31 mouse cellular contexts compared by ENCODE assay signal in genomic region chr11:87121864-87122263, GRCm38 (mm10). TPM values are rescaled to one million over a fixed set of nuclear protein-coding genes. Genes with fewer than 3 reads are reported as not detected.
"Had no signal": no experiment of that assay in that cellular context is flagged by ENCODE, and none has a peak within 500 bp of the region (broad histone marks: within the 10 kb centered on the region; RNA-seq: fewer than 3 reads in every experiment).

No protein-coding gene starts in this region.

- H3K4me1 ChIP-seq: limb, embryonic 13.5 days; lung, embryonic 15.5 days had no signal

- H3K9ac ChIP-seq: limb, embryonic 12.5 days; limb, embryonic 13.5 days; limb, embryonic 15.5 days; liver, embryonic 12.5 days; liver, embryonic 13.5 days; liver, embryonic 14.5 days; liver, embryonic 15.5 days; liver, postnatal 0 days; lung, embryonic 14.5 days; lung, embryonic 15.5 days; midbrain, embryonic 12.5 days; midbrain, embryonic 13.5 days; midbrain, embryonic 15.5 days had no signal

- ATAC-seq: liver, embryonic 12.5 days; liver, postnatal 0 days; midbrain, embryonic 13.5 days; midbrain, embryonic 15.5 days; midbrain, embryonic 16.5 days had no signal

- H3K9me3 ChIP-seq: limb, embryonic 10.5 days; limb, embryonic 12.5 days; limb, embryonic 13.5 days; limb, embryonic 15.5 days; liver, embryonic 12.5 days; liver, embryonic 13.5 days; liver, embryonic 15.5 days; lung, embryonic 15.5 days; megakaryocyte, embryonic 14.5 days; midbrain, embryonic 10.5 days; midbrain, embryonic 12.5 days; midbrain, embryonic 13.5 days; midbrain, embryonic 15.5 days had no signal

- H3K4me2 ChIP-seq: limb, embryonic 12.5 days; limb, embryonic 13.5 days; limb, embryonic 15.5 days; liver, embryonic 11.5 days; liver, embryonic 12.5 days; liver, embryonic 13.5 days; liver, embryonic 15.5 days; lung, embryonic 14.5 days; lung, embryonic 15.5 days; midbrain, embryonic 11.5 days; midbrain, embryonic 12.5 days; midbrain, embryonic 13.5 days; midbrain, embryonic 15.5 days had no signal

- H3K27ac ChIP-seq: left cerebral cortex, adult 2 months; limb, embryonic 10.5 days; limb, embryonic 12.5 days; limb, embryonic 13.5 days; limb, embryonic 15.5 days; liver, embryonic 12.5 days; liver, embryonic 13.5 days; liver, embryonic 14.5 days; liver, embryonic 15.5 days; lung, embryonic 15.5 days; macrophage; midbrain, embryonic 10.5 days; midbrain, embryonic 13.5 days; midbrain, embryonic 15.5 days had no signal

- DNase-seq: left cerebral cortex, postnatal 4 days; liver; liver, embryonic 13.5 days; liver, postnatal 0 days; lung, adult 2 months; lung, embryonic 14.5 days; lung, postnatal 10 days; lung, postnatal 14 days; lung, postnatal 36 days; lung, postnatal 4 days; midbrain, embryonic 14.5 days had no signal

- H3K4me3 ChIP-seq: left cerebral cortex, adult 2 months; limb, embryonic 10.5 days; limb, embryonic 12.5 days; limb, embryonic 13.5 days; limb, embryonic 15.5 days; liver, embryonic 12.5 days; liver, embryonic 13.5 days; liver, embryonic 15.5 days; lung, embryonic 15.5 days; megakaryocyte, embryonic 14.5 days; midbrain, embryonic 10.5 days; midbrain, embryonic 12.5 days; midbrain, embryonic 13.5 days; midbrain, embryonic 15.5 days; myocyte had no signal

- H3K27me3 ChIP-seq: limb, embryonic 12.5 days; limb, embryonic 13.5 days; limb, embryonic 15.5 days; liver, embryonic 12.5 days; liver, embryonic 13.5 days; liver, embryonic 15.5 days; lung, embryonic 15.5 days; megakaryocyte, embryonic 14.5 days; midbrain, embryonic 12.5 days; midbrain, embryonic 13.5 days; midbrain, embryonic 15.5 days had no signal

RNA-seq across cellular contexts. Expression of gene Prr11, which starts 13.4 kb away (rescaled TPM):
- total RNA-seq: liver, adult 2 months had no signal
